Mouse (Mus musculus) embryo, embryonic 9.5 days (tissue): ENCODE data around the gene Mrpl55.

Experiments
- DNase-seq: peaks from one replicate; pipeline ENCODE4 v3.0.0-alpha.2; 2017; ENCODE audit errors: extremely low spot score

Gene Mrpl55

DNA sequence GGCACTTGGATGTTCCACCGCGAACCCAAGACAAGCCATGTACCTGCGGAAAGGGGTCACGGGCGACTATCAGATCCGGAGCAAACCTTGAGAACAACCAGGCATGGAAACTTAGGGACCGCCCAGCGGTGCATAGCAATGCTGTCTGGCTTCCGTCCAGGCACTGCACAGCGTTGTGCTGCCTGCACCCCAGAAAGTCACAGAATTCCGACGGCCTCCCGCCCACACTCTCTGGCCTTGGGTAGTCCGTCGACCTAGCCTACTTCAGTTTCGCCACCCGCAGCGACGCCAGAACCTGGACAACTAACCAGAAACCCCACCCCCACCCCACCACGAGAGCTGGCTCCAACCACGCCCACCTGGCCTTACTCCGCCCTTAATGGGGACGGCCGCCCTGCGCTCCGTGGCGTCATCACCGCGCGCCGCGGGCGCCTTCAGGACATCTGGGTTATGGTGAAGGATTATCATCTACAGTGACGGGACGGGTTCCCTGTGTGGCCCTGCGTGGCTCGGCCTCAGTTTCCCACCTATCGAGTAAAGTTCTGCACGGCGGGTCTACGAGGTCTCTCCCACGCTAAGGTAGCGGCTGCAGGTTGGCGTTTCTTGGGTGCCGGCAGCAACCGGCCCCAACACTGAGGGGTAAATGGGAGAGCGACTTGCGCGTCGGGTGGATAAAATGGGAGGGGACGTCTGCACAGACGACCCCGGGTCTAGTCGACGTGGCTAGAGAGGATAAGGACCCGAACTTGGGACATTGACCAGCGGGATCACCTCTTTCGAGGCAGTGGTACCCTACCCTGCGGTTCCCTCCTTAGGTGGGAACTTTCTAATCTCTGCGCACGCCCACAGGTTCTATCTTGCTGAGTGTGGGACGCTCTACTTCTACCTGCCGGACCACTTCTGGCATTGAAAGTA is at the start of gene Mrpl55:
Gene Mrpl55, plus strand, starts transcription at position 406 of the 915 bp plus-strand sequence.
- peak; percentile 97 for DNase-seq

DNA sequence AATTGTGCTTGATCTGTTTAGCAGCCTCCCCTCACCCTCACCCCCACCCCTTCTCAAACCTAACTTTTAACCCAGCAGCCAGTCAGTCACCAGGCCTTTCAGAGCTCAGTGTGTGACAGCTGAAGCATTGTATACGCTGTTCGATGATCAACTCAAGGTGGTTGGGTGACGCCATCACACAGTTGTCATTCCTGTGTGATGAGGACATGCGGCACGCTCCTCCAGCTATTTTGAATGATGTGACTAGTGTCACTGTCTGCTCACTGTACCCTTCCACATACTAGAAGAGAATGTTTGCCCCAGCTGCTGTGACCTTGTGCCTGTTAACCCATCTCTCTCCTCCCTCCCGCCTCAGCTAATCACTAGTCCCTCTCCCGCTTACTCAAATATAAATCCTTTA is 48.1 kb upstream of the Mrpl55 start:
- no peak for DNase-seq

DNA sequence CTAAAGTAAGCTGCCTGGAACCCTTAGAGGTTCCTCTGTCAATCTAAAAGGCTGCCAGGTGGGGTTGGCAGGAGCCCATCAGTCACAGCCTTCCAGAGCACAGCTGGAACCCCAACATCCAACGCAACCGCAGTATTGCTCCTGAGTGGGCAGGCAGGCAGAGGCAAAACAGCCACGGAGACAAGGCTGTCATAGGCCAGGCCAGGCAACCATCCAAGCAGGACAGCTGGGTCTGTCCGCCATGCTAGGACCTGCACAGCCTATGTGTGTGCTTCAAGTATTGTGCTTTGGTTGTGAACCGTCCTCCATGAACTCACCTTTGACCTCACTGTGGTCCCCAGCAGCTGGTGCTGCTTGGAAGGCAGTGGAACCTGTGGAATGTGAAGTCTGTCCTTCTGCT is 46.4 kb upstream of the Mrpl55 start:
- no peak for DNase-seq

DNA sequence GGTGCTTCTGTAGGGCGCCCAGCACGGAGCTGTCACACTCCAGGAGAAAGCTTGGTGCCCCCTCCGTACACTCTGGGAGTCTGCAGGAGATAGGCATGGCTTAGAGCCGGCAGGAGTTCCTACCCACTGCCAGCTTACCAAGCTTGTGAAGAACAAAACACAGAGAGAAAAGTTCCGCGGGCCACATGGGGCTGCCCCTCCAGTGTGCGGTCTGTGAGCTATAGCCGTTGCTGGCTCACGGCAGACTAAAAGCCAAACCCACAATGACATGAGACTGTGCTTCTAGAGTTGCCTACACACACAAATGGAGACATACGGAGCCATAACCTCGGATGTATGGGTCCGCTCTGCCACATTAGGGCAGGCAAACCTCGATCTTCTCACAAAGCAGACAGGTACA is 43.2 kb upstream of the Mrpl55 start:
- no peak for DNase-seq

DNA sequence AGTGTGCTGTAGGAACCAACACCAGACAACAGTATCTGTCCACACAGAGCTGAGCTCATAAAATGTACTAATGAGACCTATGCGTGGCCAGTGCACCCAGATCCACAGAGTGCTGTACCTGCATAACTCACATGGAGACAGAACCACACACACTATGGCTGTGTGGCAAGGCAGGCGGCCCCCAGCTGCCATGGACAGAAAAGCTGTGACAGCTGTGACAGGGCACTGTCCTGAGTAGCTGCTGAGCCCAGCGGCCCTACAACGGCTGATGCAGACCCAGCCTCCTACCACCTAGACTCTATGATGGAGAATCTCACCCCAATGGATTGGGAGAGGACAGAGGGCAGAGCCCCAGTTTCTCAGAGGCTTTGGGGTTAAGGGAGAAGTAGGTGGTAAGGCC is 42.7 kb upstream of the Mrpl55 start:
- no peak for DNase-seq

DNA sequence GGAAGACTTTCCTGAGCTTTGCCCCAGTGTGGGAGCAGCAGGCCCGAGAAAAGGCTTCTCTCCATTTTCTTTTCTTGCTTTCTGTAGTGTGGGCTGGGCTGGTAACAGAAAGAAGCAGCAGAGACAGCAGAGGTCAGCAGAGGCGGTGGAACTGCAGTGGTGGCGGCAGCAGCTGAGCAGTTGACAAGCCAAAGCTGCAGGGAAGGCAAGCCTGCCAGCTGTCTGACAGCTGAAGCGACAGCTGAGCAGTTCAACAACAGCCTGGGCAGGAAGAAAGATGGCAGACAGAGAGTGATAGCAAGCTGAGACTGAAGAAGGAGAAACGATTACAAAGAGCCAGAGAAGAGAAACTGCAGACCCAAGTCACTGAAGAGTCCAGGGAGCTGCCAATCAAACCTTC is 40.9 kb upstream of the Mrpl55 start:
- DNase-seq, result no peak

DNA sequence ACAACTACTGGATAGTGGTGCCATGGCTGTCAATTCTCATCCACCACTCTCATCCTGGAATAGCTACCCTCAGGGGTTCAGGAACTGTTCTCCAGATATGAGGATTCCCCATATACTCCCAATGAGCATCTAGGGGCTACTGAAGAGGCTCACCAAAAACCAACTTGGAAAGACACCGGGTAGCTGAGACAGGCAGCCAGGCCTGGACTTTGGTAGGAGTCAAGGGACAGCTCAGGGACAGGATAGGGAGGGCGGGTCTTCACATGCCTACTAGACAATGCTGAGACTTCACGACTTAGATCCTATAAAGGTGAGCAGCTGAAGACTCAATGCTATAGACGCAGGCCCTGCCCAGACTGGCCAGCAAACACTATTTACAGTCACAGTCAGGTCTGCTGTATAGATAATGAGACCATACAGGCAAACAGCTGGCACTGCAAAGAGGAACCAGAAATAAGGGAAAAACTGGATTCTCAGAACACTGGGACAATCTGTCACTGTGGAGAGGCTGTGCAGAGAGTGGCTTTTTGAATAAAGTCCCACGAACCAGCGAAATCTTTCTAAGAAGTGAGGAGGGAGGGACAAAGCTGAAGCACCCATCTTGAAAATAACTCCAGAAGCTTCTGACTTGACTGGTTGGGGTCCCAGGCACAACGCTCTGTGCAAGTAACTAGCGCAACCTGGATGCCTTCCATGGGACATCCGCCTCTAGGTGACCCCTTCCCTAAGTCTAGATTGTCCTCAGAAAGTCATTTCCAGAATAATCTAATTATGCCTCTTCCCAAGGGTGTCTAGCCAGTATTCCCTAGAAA is 39.6 kb upstream of the Mrpl55 start:
- no peak for DNase-seq

DNA sequence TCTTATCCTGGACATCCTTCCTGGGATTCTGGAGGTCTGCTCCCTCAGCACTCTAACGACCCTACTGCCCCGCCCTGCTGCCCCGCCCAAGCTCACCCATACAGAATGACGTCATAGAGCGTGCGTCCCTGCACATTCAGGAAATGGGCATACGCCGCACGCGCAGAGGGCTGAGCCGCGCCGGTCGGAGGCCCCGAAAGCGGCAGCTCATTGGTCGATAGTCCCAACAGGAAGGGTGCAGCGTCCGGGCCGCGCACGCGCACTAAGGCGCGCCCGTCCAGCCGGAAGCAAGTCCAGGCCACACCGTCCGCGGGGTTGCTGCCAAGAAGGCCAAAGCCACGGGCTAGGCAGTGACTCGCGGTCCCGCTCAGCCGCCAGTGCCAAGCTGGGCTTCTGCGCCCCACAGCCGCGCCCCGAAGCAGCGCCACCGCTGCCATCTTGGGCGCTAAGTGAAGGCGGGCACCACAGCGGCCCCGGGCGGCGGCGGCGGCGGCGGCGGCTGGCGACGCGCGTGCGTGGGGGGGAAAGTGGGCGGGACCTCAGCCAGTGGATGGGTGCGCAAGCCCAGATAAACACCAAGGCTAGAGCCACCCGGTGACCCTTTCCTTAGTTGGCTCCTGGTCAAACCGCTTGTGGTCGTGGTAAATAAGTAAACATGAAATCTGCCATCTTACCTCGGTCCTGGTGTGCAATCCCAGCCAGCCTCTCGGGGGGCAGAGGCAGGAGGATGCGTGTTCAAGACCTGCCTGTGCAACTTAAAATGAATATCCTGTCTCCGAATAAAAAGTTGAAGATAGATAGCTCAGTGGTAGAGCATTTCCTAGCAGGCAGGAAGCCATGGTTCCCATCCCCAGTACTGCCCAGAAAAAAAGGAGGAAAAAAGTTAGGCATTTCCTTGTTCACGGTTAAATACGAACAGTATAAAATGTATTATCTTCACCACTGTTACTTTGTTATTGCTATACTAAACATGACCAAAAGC is 38.7 kb upstream of the Mrpl55 start, which contains the start of gene Iba57:
Gene Iba57, minus strand, starts transcription at position 485 of the 982 bp plus-strand sequence.
- peak; percentile 95 for DNase-seq

DNA sequence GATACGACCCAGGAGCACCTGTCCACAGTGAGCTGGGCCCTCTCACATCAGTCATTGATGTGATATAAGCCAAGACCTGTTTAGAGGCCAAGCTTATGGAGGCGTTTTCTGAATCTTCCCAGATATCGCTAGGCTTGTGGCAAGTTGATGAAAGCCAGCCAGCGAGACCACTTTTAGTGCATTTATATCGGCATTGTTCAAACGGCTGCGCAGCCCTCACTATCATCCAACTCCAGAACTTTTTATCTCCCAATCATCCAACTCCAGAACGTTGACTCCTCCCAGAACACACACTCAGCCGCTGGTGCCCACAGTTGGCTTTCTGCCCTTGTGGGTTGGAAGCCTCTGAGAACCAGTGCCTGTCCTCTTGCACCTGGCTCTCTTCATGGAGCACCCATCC is 37.9 kb upstream of the Mrpl55 start:
- DNase-seq, result no peak

DNA sequence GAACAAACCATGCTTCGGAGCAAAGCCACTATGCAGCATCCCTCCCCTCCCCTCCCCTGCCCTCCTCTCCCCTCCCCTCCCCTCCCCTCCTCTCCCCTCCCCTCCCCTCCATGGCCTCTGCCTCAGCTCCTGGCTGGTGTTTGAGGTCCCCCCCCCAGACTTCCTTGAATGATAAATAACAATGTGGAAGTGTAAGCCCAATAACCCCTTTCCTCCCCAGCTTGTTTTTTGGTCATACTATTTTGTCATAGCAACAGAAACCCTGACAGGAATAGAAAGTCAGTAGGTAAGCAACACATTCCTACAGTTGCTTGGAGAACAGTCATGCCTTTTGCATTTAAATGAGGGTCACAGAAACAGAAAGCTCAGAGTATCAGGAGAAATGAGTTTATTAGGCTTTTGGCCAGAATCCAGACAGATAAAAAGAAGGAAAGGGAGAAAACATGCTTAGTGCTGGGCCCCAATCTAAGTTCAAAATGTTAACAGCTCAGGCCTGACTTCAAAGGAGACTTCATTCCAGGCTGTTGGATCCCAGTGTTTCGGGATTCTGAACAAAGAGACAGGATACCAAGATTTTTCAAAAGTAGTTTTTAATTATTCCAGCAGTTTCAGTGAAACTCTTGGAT is 36.6 kb upstream of the Mrpl55 start:
- DNase-seq, result no peak

DNA sequence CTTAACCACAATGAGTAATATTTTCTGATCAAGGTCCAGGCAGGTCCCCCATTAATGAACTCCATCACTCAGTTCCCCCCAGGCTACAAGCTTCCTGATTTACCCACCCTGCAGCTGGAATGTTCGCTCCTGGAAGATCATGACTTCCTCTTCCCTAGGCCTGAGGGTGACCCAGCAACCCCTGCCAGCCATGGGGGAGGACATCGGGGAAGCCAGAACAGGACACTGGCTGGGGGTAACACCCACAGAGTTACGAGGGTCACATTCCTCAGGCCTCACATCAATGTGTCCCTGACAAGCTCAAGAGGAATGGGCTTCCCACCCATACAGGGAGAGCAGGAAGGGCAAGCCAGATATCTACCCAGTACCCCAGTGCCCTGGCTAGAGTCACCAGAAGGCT is 32.5 kb upstream of the Mrpl55 start:
- no peak for DNase-seq

DNA sequence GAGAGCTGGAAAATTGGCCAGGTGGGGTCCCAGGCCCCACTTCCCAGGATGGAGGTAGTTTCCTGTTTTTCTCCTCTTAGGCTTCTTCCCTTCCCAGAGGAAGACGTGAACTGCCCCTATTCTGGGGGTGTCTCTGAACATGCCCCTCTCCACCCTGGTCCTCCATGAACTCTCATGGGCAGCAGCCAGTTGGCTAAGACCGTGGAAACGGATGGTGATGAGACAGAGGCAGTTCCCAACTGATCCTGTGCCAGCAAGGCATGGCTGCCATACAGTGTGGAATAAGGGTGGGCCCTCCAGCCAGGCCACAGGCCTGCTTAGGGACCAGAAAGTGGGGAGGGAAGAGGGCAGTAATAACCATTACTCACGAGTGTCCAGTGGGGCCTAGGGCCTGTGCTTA is 31.7 kb upstream of the Mrpl55 start:
- no peak for DNase-seq

DNA sequence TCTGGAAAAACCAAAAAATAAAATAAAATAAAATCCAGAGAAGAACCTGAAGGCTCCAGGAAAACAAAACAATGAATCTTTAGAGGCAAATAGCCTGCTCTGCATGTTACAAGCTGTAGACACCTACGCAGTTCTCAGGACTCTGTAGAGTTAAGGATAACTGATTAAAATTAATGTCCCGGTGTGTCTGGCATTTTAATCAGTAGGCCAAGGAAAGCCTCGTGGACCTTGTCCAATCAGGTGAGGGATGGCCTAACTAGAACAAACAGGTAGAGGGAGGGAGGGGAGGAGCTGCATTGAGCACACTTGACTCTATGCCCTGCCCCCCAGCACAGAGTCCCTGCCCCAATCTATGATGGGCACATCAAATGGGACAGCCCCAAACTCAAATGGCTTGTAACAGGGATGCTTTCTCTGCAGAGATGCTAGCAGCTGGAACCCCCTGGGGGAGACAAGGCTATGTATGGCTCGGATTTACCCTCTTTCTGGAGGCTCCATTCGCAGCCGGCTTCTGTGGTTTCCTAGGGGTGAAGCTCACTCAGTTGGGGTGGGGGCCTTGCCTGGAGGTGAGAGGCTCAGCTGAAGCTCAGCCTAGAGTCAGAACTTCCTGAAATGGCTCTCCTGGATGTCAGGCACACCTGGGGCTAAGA is 28.0 kb upstream of the Mrpl55 start:
- DNase-seq, result no peak

DNA sequence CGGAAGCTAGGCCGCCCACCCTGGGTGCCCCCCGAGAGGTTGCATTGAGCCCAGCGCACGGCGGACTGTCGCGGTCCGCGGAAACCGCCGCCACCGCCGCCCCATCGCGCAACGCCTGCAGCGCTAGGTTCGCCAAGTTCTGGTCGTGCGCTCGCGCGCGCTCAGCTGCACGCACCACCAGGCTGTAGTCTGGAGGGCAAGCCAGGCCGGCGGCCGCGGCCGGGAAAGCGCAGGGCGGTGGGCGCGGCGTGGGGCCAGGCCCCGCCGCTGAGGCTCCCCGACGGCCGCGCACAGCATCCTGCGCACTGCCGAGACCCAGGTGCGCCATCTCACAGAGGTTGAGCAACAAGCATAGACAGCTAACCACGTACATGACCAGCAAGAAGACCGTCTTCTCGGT is 25.8 kb upstream of the Mrpl55 start:
- DNase-seq, result no peak

DNA sequence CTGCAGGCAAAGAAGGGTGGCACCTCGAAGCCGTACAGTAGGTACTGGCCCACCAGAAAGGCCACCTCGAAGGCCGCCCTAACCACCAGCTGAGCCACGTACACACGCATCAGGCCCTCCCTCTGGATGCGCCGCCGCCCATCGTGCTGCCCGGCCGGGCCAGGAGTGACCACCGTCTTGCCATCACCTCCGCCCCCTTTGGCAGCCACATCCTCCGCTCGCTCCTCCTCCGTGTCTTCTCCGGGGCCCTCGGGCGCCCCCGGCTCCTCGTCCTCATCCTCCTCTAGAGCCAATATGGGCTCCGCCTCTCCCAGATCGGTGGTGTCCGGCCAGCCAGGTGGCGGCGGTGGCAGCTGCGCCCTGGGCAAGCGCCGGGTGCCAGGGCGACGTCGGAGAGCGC is 25.4 kb upstream of the Mrpl55 start:
- DNase-seq, result no peak

DNA sequence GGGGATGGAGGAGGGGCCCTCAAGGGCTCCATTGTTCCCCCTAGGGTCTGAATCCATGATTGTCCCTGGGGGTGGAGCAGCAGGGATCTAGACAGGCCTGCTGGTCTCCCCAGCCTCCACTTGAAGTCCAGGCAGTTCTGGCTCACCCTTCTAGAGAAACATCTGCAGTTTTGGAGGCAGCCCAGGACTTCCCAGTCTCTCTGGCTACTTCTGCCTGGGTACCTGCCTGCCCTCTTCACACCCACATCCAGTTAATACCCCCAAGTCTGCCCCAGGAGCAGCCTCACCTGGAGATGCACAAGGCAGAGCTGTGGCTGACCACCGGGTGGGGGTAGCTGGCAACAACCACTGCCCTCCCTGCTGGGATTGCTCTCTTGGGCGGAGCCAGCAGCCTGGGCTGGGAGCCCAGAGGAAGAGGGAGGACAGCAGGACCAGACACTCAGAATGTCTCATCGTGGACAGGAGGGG is 19.4 kb upstream of the Mrpl55 start, which contains the start of gene Gjc2:
Gene Gjc2, minus strand, starts transcription at position 350 of the 468 bp plus-strand sequence.
- DNase-seq, result no peak

DNA sequence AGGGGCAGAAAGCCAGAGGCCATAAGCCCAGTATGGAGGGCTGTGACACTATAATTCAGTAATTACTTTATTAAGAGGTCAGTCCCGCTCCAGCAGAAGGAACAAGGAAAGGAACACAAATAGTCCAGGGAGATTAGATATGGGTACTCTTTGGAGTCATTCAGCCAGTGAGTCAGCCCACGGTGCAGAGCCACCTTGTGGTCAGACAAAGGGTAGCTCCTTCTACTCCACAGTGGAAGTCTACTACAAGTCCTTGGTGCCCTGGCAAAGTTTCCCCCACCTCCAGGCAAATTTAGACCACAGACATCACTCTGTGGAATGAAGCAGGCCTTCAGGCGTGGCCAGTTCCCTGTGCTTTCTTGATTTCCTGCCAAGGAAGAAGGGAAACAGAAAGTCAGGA is 18.5 kb upstream of the Mrpl55 start:
- DNase-seq, result no peak

DNA sequence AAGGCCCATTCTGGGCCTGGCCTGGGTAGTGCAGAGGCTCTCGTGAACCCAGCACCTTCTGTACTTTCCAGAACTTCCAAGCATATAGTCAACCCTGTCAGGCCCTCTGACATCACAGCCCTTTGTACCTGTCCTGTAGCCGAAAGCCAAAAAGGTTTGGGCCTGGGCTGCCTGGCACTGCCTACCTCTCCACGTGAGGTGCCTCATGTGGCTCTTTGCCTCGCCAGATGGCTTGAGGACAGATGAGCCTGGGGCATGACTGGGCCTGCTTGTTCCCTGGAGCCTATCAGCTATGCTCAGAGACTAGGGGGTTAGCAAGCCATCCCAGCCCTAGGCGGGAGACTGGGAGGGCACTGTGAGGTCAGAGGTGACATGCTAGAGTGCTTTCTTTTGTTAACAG is 16.8 kb upstream of the Mrpl55 start:
- DNase-seq, result no peak

DNA sequence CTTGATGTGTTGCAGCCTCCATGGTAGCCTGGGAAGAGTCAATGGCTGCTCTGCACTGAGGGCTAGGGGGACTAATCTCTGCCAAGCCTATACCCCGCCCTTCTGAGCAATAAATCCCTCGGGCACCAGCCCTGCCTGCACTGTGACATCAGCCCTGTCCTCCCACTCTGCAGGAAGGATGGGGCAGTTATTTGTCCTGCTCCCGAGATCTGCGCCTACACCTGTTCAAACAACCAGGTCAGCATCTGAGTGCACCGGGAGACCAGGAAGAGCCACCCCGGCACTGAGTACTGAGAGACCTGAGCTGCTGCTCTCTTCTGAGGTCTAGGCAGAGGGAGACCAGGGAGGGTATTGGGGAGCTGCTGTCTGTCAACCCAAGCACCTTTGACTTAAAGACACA is 14.6 kb upstream of the Mrpl55 start:
- DNase-seq, result no peak
